Mouse (Mus musculus) heart, postnatal 25 days (tissue): Measurements from ENCODE around the gene Lrrc52. TPM values are rescaled to one million over a fixed set of nuclear protein-coding genes. Genes with fewer than 3 reads are reported as not detected.

Source experiments
- DNase-seq: peaks from one replicate; pipeline ENCODE4 v3.0.0; 2022; ENCODE audit warnings: low spot score
- intact Hi-C: fragments of 180-260 bp; cut with DNase I; formaldehyde crosslinking; loops from one replicate; pipeline ENCODE4 v1.15.1; 2025
- total RNA-seq, 2 experiments: library from RNA; stranded (reverse); gene quantifications; 2 replicates each; pipeline ENCODE4 v1.2.3; 2021

Lrrc52 gene
- total RNA-seq, 2 experiments from 2014 or later = 0.75 to 2.1 TPM

DNA sequence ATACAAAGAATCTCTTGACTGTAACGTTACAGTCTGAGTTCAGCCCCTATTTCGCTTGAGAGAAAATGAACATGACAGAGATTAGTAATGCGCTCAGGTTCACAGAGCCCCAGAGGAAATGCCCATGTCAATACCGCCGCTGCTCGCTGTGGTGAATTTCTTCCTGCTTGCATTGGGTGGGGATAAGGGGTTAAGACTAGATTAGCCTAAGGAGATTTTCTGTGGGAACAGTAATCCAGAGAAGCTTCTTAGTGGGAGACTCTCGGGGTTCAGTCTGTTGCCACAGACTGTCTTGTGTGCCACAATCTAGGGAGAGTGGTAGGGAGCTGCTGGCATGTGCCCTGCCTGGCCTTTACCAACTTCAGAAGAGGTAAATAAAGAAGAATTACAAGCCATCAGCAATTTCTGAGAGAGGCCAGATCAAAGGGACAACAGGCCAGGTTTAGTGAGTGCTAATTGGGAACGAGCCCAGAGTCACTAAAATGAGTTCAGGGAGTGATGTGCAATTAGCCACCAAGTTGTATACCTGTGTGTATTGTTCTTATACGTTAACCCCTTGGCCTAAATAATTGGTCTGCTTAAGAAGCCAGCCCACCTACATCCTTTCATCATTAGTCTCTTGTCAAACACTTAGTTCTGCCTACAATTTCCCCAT lies 28.2 kb downstream of the Lrrc52 start:
- intact Hi-C loops = no loop called here
- DNase-seq = no peak

GRCm38 (mm10) chr1:167437091-167437490 lies 29.5 kb downstream of the Lrrc52 start:
- no peak for DNase-seq
- intact Hi-C loops = no loop called here

DNA sequence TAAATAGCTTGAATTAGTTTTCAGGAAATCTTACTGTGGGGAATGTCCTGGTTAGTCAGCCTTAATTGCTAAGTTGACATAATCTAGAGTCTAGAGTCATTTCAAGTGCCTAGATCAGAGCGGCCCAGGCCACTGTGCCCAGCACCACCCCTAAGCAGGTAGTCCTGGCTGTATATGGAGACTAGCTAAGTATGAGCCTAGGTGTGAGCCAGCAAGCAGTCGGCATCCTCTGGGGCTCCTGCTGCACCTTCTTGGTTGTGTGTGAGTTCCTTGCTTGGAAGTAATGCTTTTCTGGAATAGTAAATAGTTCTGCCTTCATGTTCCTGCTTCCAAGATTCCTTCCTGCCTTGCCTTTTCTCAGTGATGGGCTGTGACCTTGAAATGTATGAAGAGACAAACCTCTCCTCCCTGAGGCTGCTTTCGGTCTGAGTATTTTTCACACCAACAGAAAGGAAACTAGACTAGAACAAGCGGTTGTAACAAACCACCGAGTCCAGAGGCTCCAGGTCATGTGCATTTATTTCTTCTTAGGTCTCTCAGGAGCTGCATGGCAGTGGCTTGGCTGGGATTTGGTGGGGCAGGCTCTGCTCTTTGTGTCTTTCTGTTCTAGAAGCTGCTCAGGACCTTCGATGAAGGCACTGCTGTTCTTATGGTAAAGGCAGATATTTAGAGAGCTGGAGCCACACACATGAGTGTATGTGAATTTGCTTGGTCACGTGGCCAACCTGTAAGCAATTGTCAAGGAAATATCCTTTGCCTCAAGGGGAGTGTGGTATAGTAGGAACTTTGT lies 30.2 kb downstream of the Lrrc52 start:
- intact Hi-C loops = no loop called here
- no peak for DNase-seq

GRCm38 (mm10) chr1:167434931-167435330 lies 31.6 kb downstream of the Lrrc52 start:
- no peak for DNase-seq
- intact Hi-C loops = no loop called here

DNA sequence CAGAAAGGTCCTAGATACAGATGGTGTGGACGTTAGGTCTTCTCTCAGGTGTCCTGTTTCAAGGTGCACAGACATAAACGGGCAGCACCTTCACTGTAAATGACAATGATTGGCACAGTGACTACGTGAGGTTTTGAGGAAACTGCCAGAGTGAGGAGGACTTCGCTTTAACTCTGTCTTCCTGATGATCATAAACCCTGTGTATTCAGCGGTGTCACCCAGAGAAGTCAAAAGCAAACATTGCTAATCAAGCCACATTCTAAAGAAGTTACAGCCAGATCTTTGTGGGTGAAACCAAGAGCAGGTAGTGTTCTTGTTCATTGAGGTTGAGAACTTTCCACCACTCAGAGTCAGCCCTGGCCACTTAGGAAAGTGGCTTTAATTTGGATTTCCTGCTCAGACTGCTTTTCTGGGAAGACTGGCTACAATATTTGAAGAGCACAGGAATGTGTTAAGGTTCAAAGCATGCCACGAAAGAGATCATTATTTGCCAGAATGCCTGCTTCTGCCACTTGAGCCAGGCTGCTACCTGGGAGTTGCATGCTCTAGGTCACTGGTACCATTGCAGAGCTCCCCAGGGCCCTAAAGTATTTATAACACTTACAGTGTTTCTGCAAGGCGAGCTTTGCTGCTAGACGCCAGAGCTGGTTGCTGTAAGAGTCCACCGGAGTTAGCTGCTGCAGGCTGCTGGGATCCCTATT lies 35.5 kb downstream of the Lrrc52 start:
- intact Hi-C loops = no loop called here
- DNase-seq = no peak

- DNase-seq = no peak
- intact Hi-C loops = no loop called here
Measured at GRCm38 (mm10) chr1:167426681-167427080, 39.9 kb downstream of the Lrrc52 start.

GRCm38 (mm10) chr1:167425572-167425971 lies 41.0 kb downstream of the Lrrc52 start:
- intact Hi-C loops = no loop called here
- no peak for DNase-seq

GRCm38 (mm10) chr1:167422501-167423240 lies 43.9 kb downstream of the Lrrc52 start:
- intact Hi-C loops = no loop called here

GRCm38 (mm10) chr1:167414846-167415245 lies 51.7 kb downstream of the Lrrc52 start:
- DNase-seq = peak; percentile 28
- intact Hi-C loops = loop anchor here (1.0 to 10.0 kb wide), 4 partner anchors 222 to 480 kb away; no protein-coding TSS in a partner anchor

More at GRCm38 (mm10) chr1:167422501-167423240, 43.9 kb downstream of the Lrrc52 start:
- peak; percentile 46 for DNase-seq

DNA sequence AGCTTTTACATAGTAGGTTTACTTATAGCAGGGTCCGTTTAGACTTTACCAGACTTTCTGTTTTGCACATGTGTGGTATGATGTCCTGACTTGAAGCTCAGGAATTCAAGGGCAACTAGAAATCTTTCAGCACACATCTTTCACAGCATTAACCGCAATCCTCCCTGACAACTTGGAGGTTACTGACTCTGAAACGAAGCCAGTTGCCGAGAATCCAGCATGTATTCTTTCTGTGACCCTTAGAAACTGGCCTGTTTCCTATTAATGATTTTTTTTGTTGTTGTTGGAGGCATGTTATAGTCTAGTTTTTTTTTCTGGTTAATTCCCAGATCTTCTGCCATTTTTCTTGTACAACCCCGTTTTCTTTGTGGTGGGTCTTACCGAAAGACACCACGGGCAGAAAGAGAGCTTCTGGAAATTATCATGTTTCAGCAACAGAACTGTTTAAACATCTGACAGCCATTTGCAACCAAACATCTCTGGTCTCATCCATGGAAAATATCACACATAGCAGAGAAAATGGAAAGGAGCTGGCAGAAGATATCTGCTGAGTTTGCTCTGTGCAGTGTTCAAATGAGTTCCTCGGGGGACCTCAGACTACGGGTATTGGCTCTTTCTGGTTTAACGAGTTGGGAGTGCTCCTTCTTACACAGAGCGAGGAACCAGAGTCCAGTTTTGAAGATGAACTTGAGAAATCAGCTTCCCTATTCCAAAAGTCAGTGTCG lies 54.4 kb downstream of the Lrrc52 start:
- DNase-seq = no peak
- intact Hi-C loops = loop anchor here (10.0 kb wide), 1 partner anchor 483 kb away; no protein-coding TSS in a partner anchor

DNA sequence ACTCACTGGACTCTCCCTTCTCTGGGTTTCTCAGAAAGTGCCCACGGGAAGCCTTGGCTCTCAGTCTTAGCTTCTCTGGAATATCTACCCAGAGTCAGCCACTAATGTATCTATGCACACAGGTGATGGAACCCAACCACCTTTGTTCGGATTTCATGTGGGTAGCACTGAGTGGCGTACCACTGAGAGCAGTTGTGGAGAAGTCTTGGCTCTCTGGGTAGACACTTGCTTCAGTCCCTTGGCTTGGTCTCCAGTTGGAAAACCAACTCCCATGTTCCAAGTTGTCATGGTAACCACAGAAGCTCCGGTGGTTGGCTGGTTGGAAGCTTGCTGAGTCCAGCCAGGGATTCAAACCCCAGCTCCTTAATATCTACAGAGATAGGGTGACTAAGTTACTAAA lies 57.0 kb downstream of the Lrrc52 start:
- intact Hi-C loops = no loop called here

DNA sequence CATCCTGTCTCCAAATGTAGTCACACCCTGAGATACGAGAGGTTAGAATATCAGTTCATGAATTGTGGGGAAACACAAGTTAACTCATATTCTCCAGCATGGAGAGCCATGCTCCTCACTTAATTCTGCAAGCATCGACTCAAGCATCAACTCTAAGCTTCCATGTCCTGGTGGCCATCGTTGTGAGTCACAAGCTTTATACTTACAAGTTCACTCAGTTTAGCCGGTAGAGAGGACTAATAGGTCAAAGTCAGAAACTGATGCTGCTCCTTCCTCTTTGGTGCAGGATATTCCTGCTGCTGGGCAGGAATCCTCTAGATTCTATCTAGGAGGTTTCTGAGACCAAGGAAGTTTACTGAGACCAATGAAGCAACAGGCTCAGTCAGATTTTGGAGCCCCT lies 61.3 kb downstream of the Lrrc52 start:
- no peak for DNase-seq
- intact Hi-C loops = no loop called here

More for the DNA sequence above, 57.0 kb downstream of the Lrrc52 start:
- DNase-seq = no peak

Other genes starting within 250 kb of the Lrrc52 start
- 10 to 100 TPM; 54.7 to 59.7 TPM for gene Uck2, start 181.5 kb downstream of the Lrrc52 start, total RNA-seq
- 10 to 100 TPM; 87.3 to 94.7 TPM for gene Tmco1, start 158.4 kb downstream of the Lrrc52 start, total RNA-seq
- 10 to 100 TPM; 21.4 to 23.6 TPM for gene Aldh9a1, start 116.8 kb downstream of the Lrrc52 start, total RNA-seq
- 100 to 1,000 TPM; 284 to 285 TPM for gene Mgst3, start 72.9 kb downstream of the Lrrc52 start, total RNA-seq
- 10 to 100 TPM; 63.8 to 66.6 TPM for gene Rxrg, start 131.6 kb upstream of the Lrrc52 start, total RNA-seq
- not detected for gene Lmx1a, start 222.5 kb upstream of the Lrrc52 start, total RNA-seq